Mouse (Mus musculus): ENCODE data around the gene Dhrs9. TPM values are rescaled to one million over a fixed set of nuclear protein-coding genes. Genes with fewer than 3 reads are reported as not detected.

Dhrs9 gene
- total RNA-seq, 2 experiments from 2014 or later = 6.9 to 7.3 TPM

DNA sequence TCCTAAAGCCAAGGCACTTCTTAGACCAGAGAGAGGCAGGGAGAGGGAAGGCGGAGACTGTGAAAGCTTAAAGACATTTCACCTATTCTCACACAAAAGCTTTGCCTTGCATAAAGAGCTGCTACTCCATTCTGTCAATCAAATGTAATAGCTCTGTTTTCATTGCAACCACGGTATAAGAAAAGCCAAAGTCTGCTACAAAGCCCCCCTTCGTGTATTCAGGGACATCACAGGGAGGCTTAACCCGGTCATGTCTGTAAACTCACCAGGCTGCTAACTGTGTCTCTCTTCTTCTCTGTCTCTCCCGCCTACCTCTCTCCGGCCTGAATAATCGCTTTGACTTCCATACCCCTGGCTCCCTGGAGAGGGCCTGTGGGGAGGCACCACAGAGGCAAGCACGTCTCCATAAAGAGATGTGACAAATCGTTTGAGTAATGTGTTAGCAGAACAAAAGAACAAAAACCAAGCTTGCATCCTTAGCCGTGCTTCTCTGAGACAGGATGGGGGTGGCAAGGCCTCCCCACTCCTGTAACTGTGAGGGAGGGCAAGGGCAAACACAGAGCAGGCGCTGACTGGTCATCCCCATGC lies 38.1 kb downstream of the Dhrs9 start:
- no peak for DNase-seq

DNA sequence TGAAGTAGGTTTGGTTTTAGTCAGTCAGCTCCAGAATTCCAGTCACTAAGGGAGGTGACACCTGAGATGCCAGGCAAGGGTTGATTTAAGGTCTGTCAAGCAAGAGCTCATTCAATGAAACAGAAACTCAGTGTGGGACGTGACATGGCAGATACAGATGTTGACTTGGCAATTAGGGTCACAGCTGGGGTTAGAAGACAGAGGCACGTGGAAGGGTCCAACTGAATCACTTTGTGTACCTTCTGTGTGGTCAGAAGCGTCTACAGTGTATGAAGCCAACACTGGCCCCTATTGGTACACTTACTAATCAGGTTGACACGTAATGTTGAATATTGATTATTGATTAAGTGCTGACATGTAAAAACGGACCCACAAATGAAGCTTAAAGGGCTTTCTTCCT lies 44.6 kb downstream of the Dhrs9 start:
- no peak for DNase-seq

DNA sequence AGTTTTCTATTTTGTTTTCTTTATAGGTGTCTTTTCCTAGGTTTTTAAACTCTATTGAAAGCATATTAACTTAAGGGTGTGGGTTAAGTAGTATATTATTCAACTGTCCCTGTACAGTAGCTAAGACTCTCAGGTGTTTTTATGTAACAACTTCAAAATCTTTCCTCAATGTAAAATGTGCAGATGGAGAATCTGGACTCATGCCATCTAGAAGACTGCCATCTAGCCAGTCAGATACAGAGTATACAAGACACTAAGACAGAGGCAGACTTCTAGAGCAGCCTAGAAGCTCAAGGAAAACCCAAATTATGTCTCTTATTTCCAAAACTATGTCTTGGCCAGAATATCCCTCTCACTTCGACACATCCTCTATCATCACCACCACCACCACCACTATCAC lies 45.8 kb downstream of the Dhrs9 start:
- DNase-seq = no peak

DNA sequence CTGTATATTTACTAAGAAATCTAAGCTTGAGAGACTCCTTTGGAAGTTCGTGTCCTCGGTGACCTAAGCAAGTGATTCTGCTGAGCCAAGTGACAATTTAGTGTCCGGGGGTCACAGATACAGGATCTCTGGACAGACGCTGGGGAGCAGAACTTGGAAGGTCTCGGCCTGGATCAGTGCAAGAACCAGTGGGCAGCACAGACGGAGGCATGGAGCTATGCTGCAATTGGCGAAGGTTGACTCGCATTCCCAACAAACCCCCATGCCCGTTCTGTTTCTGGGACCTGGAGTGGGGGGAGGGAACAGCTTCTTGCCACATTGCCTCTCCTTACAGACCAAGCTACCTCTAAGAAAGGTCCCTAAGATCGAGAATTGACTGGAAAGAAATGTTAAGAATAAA lies 46.9 kb downstream of the Dhrs9 start:
- no peak for DNase-seq

DNA sequence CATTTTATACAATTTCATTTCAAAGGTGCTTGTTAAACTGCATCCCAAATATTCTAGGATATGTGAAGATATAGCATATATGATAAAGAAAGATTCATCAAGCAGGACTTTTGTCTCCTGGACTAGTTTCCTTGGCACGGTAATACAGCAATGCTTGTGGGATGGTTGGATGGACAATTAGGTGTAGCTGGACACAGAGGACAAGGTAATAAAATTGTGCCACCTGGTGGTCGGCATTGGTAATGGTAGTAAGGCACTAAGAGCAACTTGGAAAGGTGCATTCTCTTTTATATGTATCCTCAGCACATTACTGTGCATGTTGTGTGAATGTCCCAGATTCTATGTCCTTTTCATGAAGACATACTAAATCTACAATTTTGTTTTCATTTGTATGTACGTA lies 47.9 kb downstream of the Dhrs9 start:
- peak; percentile 83 for DNase-seq

DNA sequence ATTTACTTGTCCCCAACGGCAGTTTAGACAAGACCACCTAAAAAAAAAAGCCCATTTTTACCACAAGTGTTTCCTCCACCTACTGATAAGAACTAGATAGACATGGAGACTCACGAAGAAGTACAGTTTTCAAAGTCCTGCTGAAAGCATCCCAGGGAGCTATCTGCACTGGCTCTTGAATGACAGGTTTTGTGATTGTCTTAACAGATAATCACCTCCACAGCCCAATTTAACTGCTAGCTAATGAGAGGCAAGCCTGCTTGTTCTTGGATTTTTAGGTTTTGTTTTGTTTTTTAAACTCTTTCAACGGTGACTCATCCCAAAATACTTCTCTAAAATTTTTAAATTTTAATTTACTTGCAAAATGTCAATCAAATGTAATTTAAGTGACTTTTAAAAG lies 61.4 kb downstream of the Dhrs9 start:
- DNase-seq = no peak

DNA sequence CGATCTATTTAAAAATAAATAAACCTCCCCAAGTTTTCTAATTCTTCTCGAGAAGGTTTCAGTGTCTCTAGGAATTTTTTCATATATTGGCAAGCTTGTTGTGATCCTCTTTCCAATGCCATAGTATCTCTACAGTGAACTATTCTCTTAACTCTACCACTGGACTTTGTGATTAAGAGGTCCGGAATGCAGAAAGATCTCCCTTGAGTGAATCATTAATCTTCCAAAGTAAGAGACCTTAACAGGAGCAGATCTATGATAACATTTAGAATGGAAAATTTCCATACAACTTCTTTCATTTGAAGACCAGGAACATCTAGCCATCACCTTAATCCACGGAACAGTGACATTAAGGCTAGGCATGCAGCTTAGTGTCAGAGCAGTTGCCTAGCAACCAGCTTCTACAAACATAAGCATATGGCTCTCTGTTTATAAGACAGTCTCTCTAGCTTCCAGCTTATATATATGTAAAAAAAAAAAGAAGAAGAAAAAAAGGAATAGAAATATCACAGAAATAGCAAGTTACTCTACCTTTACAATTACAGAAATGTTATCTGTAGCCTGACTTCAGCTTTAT lies 65.7 kb downstream of the Dhrs9 start:
- DNase-seq = no peak

DNA sequence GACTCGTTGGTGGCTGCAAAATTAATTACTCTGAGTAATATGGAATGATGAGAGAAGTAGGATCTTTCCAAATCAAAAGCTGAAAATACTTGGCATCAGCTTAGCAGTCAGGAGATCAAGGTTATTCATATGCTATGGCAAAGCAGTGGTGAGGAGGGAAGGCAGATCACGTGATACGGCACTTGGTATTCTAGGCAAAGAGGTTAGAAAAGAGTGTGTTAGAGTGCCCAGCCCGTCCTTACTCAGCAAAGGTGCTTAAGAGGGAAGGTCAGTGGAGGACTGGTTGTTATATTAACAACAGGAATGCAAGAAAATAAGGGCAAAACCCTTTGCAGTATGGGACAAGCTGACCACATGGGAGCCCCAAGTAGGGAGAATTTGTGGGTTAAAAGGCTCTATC lies 68.3 kb downstream of the Dhrs9 start:
- DNase-seq = no peak

DNA sequence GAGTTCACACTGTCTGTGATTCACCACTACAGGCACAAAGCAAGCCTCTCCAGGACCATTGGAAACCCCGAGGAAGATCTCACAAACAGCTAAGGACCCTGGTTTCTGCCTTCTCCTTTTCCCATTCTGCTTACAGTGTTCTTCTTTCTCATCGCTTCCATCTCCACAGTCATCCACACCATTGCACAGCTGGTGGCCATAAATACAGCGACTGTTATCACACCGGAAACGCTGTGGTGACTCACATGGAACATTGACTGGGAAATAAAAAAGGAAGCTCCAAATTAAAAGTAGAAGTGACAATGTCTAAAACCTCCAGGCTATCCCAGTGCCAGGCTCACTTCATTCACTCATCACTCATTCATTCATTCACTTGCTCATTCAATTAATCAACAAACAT lies 70.9 kb downstream of the Dhrs9 start:
- no peak for DNase-seq

Other genes with a start within 250 kb of the Dhrs9 start
- 10 to 100 TPM in 1 of 2 experiments, 1 to 10 TPM in 1; 9.3 to 10.7 TPM for gene Nostrin, start 244.6 kb upstream of the Dhrs9 start, total RNA-seq (2021)
- 10 to 100 TPM; 16.6 to 17.9 TPM for gene Spc25, start 174.3 kb upstream of the Dhrs9 start, total RNA-seq (2021)
- not detected for gene G6pc2, start 169.4 kb upstream of the Dhrs9 start, total RNA-seq (2021)
- 10 to 100 TPM; 11.2 to 27.0 TPM for gene Abcb11, start 37.8 kb upstream of the Dhrs9 start, total RNA-seq (2021)
- gene Lrp2, start 205.6 kb downstream of the Dhrs9 start, total RNA-seq (2021) = 1 to 10 TPM in 1 of 2 experiments, under 1 TPM in 1; 0.75 to 1.1 TPM